Mouse (Mus musculus) lung, embryonic 16.5 days (tissue): Measurements from ENCODE around the gene Aknad1. TPM values are rescaled to one million over a fixed set of nuclear protein-coding genes. Genes with fewer than 3 reads are reported as not detected.
A peak's percentile ranks its signal among the peaks of the same experiment; 100 is the strongest.

Experiments used
- ATAC-seq: fragments of 200-750 bp; cut with Nextera tagmentation; 2 replicates; pipeline ENCODE4 v1.8.0; 2017; ENCODE audit warnings: low read depth, mild to moderate bottlenecking, moderate library complexity
- H3K27ac ChIP-seq: fragments of 300-500 bp; sonication (generic); 2 replicates; pipeline ENCODE4 v1.5.1; 2014; ENCODE audit warnings: mild to moderate bottlenecking, control low read depth, low read length
- H3K27me3 ChIP-seq: fragments of 300-500 bp; sonication (generic); 2 replicates; pipeline ENCODE4 v1.6.1; 2014; ENCODE audit warnings: low read depth, low read length, mixed read lengths; ENCODE audit not compliant: control insufficient read depth, insufficient read depth
- H3K36me3 ChIP-seq: fragments of 300-500 bp; sonication (generic); 2 replicates; pipeline ENCODE4 v1.6.1; 2014; ENCODE audit warnings: low read length; ENCODE audit not compliant: control insufficient read depth, insufficient read depth
- H3K4me1 ChIP-seq: fragments of 300-500 bp; sonication (generic); replicated peaks from 2 replicates; pipeline ENCODE4 v1.6.1; 2014; ENCODE audit warnings: low read length, mixed read lengths; ENCODE audit not compliant: control insufficient read depth, insufficient read depth
- H3K4me2 ChIP-seq: fragments of 300-500 bp; sonication (generic); 2 replicates; pipeline ENCODE4 v1.6.1; 2014; ENCODE audit warnings: low read depth, low read length, control low read depth
- H3K4me3 ChIP-seq: fragments of 300-500 bp; sonication (generic); 2 replicates; pipeline ENCODE4 v1.5.1; 2014; ENCODE audit warnings: mild to moderate bottlenecking, low read length, control low read depth
- H3K9ac ChIP-seq: fragments of 300-500 bp; sonication (generic); 2 replicates; pipeline ENCODE4 v1.6.1; 2014; ENCODE audit warnings: low read length, control low read depth
- H3K9me3 ChIP-seq: fragments of 300-500 bp; sonication (generic); 2 replicates; pipeline ENCODE4 v1.6.1; 2016; ENCODE audit warnings: low read length; ENCODE audit not compliant: control insufficient read depth
- WGBS: fragments of 180-500 bp; shearing (Covaris S2); extraction: QIAGEN DNeasy Blood & Tissue Kit; methylation state at CpG from one replicate; pipeline ENCODE4 v1.1.7; 2014; 5-methylcytosine and 5-hydroxymethylcytosine counted together
- polyA plus RNA-seq: library from polyadenylated mRNA; unstranded; fragments of >200 nt; fragmentation: Nextera tagmentation; extraction: Ambion mirVana; gene quantifications from 2 replicates; pipeline ENCODE4 v1.2.1, GENCODE M21; 2015

Gene Aknad1
- polyA plus RNA-seq, 1 experiment from 2014 or later: not detected

- Histone ChIP-seq H3K36me3 (no peaks in the 10 kb centered on the region), H3K9me3 (0 out of 2 replicates have a peak, but pooled peaks cover 2% of the 10 kb centered on the region), H3K9ac (no peak overlapping the region), H3K4me3 (no peak overlapping the region), H3K4me1 (peaks cover 3% of the 10 kb centered on the region; the same call in 1 of the 2 replicates), H3K27ac (no peak overlapping the region), H3K4me2 (no peak overlapping the region), H3K27me3 (no peaks in the 10 kb centered on the region)
- ATAC-seq: no peak
- WGBS: 92% methylated on average over 3 of the region's 3 CpGs
Measured at GRCm38 (mm10) chr3:108727776-108728175, 11.7 kb upstream of the Aknad1 start.

GRCm38 (mm10) chr3:108730316-108730715, 9.1 kb upstream of the Aknad1 start:
- H3K36me3 ChIP-seq: no peaks in the 10 kb centered on the region
- no peak overlapping the region for H3K27ac ChIP-seq
- no peak for ATAC-seq
- H3K27me3 ChIP-seq: no peaks in the 10 kb centered on the region
- H3K4me2 ChIP-seq: no peak overlapping the region
- WGBS: 27% methylated on average over 12 of the region's 12 CpGs
- H3K4me1 ChIP-seq: no peaks in the 10 kb centered on the region
- no peak overlapping the region for H3K4me3 ChIP-seq
- peaks cover 6% of the 10 kb centered on the region for H3K9me3 ChIP-seq
- no peak overlapping the region for H3K9ac ChIP-seq

- no peak for ATAC-seq
- H3K36me3 ChIP-seq: no peaks in the 10 kb centered on the region
- H3K27ac ChIP-seq: no peak overlapping the region
- H3K4me1 ChIP-seq: no peaks in the 10 kb centered on the region
- peaks cover 4% of the 10 kb centered on the region for H3K9me3 ChIP-seq
- no peak overlapping the region for H3K4me2 ChIP-seq
- H3K9ac ChIP-seq: no peak overlapping the region
- no peak overlapping the region for H3K4me3 ChIP-seq
- H3K27me3 ChIP-seq: no peaks in the 10 kb centered on the region; the same call in none of the 2 replicates
- WGBS: 85% methylated on average over 3 of the region's 3 CpGs
Measured at GRCm38 (mm10) chr3:108737761-108738160, 1.7 kb upstream of the Aknad1 start.

- H3K36me3 ChIP-seq: no peaks in the 10 kb centered on the region
Measured at GRCm38 (mm10) chr3:108744060-108744459, 4.6 kb downstream of the Aknad1 start.

GRCm38 (mm10) chr3:108751061-108751460, 11.6 kb downstream of the Aknad1 start:
- H3K4me3 ChIP-seq: no peak overlapping the region
- 36% methylated on average over 6 of the region's 6 CpGs for WGBS
- no peaks in the 10 kb centered on the region for H3K36me3 ChIP-seq
- H3K27ac ChIP-seq: no peak overlapping the region
- peak; percentile 65 for ATAC-seq
- no peaks in the 10 kb centered on the region for H3K9me3 ChIP-seq
- no peaks in the 10 kb centered on the region for H3K4me1 ChIP-seq
- no peak overlapping the region for H3K4me2 ChIP-seq
- no peak overlapping the region for H3K9ac ChIP-seq
- no peaks in the 10 kb centered on the region; the same call in 1 of the 2 replicates for H3K27me3 ChIP-seq

More at GRCm38 (mm10) chr3:108744060-108744459, 4.6 kb downstream of the Aknad1 start:
- Histone ChIP-seq H3K27me3 (no peaks in the 10 kb centered on the region; the same call in none of the 2 replicates), H3K27ac (no peak overlapping the region), H3K4me3 (no peak overlapping the region), H3K4me1 (no peaks in the 10 kb centered on the region), H3K4me2 (no peak overlapping the region), H3K9ac (no peak overlapping the region), H3K9me3 (no peaks in the 10 kb centered on the region)
- ATAC-seq: no peak
- 76% methylated on average over 4 of the region's 4 CpGs for WGBS

GRCm38 (mm10) chr3:108751691-108752090, 12.2 kb downstream of the Aknad1 start:
- Histone ChIP-seq H3K4me1 (no peaks in the 10 kb centered on the region), H3K4me2 (no peak overlapping the region), H3K27me3 (no peaks in the 10 kb centered on the region; the same call in 1 of the 2 replicates), H3K36me3 (no peaks in the 10 kb centered on the region), H3K4me3 (no peak overlapping the region), H3K9me3 (no peaks in the 10 kb centered on the region), H3K9ac (no peak overlapping the region), H3K27ac (no peak overlapping the region)
- 61% methylated on average over 6 of the region's 6 CpGs for WGBS
- no peak for ATAC-seq

- Histone ChIP-seq H3K9me3 (no peaks in the 10 kb centered on the region), H3K27ac (no peak overlapping the region), H3K9ac (no peak overlapping the region), H3K4me1 (no peaks in the 10 kb centered on the region), H3K4me2 (no peak overlapping the region), H3K27me3 (peaks cover 6% of the 10 kb centered on the region), H3K36me3 (no peaks in the 10 kb centered on the region), H3K4me3 (no peak overlapping the region)
- 81% methylated on average over 1 of the region's 1 CpGs for WGBS
- no peak for ATAC-seq
Measured at GRCm38 (mm10) chr3:108754541-108754940, 15.1 kb downstream of the Aknad1 start.

GRCm38 (mm10) chr3:108755542-108755941, 16.1 kb downstream of the Aknad1 start:
- Histone ChIP-seq H3K9me3 (no peaks in the 10 kb centered on the region), H3K27ac (no peak overlapping the region), H3K27me3 (peaks cover 6% of the 10 kb centered on the region), H3K4me3 (no peak overlapping the region), H3K36me3 (no peaks in the 10 kb centered on the region), H3K9ac (no peak overlapping the region), H3K4me1 (peaks cover 8% of the 10 kb centered on the region), H3K4me2 (no peak overlapping the region)
- no peak for ATAC-seq
- 90% methylated on average over 2 of the region's 2 CpGs for WGBS

GRCm38 (mm10) chr3:108756131-108756530, 16.7 kb downstream of the Aknad1 start:
- no peak overlapping the region for H3K27ac ChIP-seq
- H3K4me3 ChIP-seq: no peak overlapping the region
- no peak for ATAC-seq
- H3K9me3 ChIP-seq: no peaks in the 10 kb centered on the region
- WGBS: 72% methylated on average over 1 of the region's 1 CpGs
- H3K27me3 ChIP-seq: peaks cover 6% of the 10 kb centered on the region
- no peaks in the 10 kb centered on the region for H3K36me3 ChIP-seq
- no peak overlapping the region for H3K4me2 ChIP-seq
- no peak overlapping the region for H3K9ac ChIP-seq
- peaks cover 8% of the 10 kb centered on the region for H3K4me1 ChIP-seq

- ATAC-seq: no peak
- Histone ChIP-seq H3K27ac (no peak overlapping the region), H3K36me3 (no peaks in the 10 kb centered on the region), H3K4me3 (no peak overlapping the region), H3K4me2 (no peak overlapping the region), H3K9me3 (no peaks in the 10 kb centered on the region), H3K4me1 (peaks cover 12% of the 10 kb centered on the region), H3K27me3 (peaks cover 6% of the 10 kb centered on the region), H3K9ac (no peak overlapping the region)
- 73% methylated on average over 9 of the region's 9 CpGs for WGBS
Measured at GRCm38 (mm10) chr3:108757570-108757969, 18.1 kb downstream of the Aknad1 start.
